Mouse (Mus musculus) cerebellum, adult 2 months (tissue): ENCODE data around the gene Nsmce1. TPM values are rescaled to one million over a fixed set of nuclear protein-coding genes. Genes with fewer than 3 reads are reported as not detected.

Source experiments
- DNase-seq, 2 experiments: peaks; one replicate each; pipeline ENCODE4 v3.0.0; 2021
- H3K27ac ChIP-seq: fragments of 200-500 bp; 2 replicates; pipeline ENCODE4 v1.5.1; 2012; ENCODE audit warnings: low read length, control low read depth, inconsistent platforms; ENCODE audit not compliant: insufficient read depth
- H3K27me3 ChIP-seq: fragments of 200-500 bp; 2 replicates; pipeline ENCODE4 v1.6.1; 2012; ENCODE audit warnings: inconsistent platforms, mild to moderate bottlenecking, low read length, moderate library complexity; ENCODE audit not compliant: control insufficient read depth, insufficient read depth
- H3K4me1 ChIP-seq: fragments of 200-500 bp; 2 replicates; pipeline ENCODE4 v1.6.1; 2011; ENCODE audit warnings: low read length; ENCODE audit not compliant: control insufficient read depth, insufficient read depth
- H3K4me3 ChIP-seq: fragments of 200-500 bp; replicated peaks from 2 replicates; pipeline ENCODE3; 2011; ENCODE audit warnings: mild to moderate bottlenecking, low read depth, low read length, control low read depth; ENCODE audit not compliant: insufficient read depth
- CTCF ChIP-seq: fragments of 200-500 bp; IDR thresholded peaks from 2 replicates; pipeline ENCODE4 v1.5.1; 2011; ENCODE audit warnings: low read depth, mild to moderate bottlenecking, control low read depth, low read length, moderate library complexity, borderline replicate concordance; ENCODE audit not compliant: insufficient read depth
- POLR2A ChIP-seq: fragments of 200-500 bp; IDR thresholded peaks from 2 replicates; pipeline ENCODE4 v1.6.1; 2011; ENCODE audit warnings: low read length, control low read depth, borderline replicate concordance; ENCODE audit not compliant: insufficient read depth
- WGBS: fragments of 180-500 bp; shearing (Covaris S2); methylation state at CpG from one replicate; pipeline ENCODE4 v1.1.7; 2018; 5-methylcytosine and 5-hydroxymethylcytosine counted together
- polyA plus RNA-seq: library from polyadenylated mRNA; depleted of rRNA; stranded (reverse); fragments of >200 nt; gene quantifications from 2 replicates; pipeline ENCODE4 v1.2.3, GENCODE M21; 2012

The Nsmce1 gene
- polyA plus RNA-seq, 1 experiment = 25.1 TPM

GRCm38 (mm10) chr7:125503374-125504092 lies 12.1 kb upstream of the Nsmce1 start:
- Histone ChIP-seq H3K4me3 (no peak overlapping the region), H3K27ac (no peak overlapping the region), H3K27me3 (no peaks in the 10 kb centered on the region), H3K4me1 (no peaks in the 10 kb centered on the region)
- no peak for DNase-seq
- 73% methylated on average over 5 of the region's 5 CpGs for WGBS
- TF ChIP-seq POLR2A (no peak), CTCF (no peak)

DNA sequence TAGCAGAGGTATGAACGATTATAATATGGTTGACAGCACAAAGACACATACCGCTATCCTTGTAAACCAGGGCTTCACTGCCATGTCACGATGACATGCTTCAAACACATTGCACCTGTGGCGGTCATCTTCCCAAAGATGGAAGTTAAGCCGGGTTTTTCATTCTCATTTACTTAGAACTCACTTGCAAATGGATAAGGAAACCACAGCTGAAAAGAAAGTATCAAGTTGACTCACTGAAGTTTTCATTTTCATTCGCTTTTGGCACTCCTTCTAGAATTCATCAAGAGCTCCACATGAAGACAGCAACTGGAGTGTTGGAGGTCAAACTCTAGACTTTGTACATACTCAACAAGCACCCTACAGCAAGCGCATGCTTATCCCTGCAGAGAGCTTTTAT lies 9.5 kb upstream of the Nsmce1 start:
- no peak for TF ChIP-seq POLR2A
- TF ChIP-seq CTCF = no peak
- no peak for DNase-seq
- H3K27me3 ChIP-seq = no peaks in the 10 kb centered on the region
- WGBS = 92% methylated on average over 7 of the region's 7 CpGs
- no peak overlapping the region for H3K27ac ChIP-seq
- H3K4me3 ChIP-seq = no peak overlapping the region
- no peaks in the 10 kb centered on the region for H3K4me1 ChIP-seq

- no peaks in the 10 kb centered on the region for H3K4me1 ChIP-seq
- DNase-seq = no peak
- H3K4me3 ChIP-seq = no peak overlapping the region
- TF ChIP-seq POLR2A (no peak), CTCF (no peak)
- WGBS = 68% methylated on average over 13 of the region's 13 CpGs
- H3K27me3 ChIP-seq = no peaks in the 10 kb centered on the region
- no peak overlapping the region for H3K27ac ChIP-seq
Observed at GRCm38 (mm10) chr7:125499927-125500868, 8.8 kb upstream of the Nsmce1 start.

DNA sequence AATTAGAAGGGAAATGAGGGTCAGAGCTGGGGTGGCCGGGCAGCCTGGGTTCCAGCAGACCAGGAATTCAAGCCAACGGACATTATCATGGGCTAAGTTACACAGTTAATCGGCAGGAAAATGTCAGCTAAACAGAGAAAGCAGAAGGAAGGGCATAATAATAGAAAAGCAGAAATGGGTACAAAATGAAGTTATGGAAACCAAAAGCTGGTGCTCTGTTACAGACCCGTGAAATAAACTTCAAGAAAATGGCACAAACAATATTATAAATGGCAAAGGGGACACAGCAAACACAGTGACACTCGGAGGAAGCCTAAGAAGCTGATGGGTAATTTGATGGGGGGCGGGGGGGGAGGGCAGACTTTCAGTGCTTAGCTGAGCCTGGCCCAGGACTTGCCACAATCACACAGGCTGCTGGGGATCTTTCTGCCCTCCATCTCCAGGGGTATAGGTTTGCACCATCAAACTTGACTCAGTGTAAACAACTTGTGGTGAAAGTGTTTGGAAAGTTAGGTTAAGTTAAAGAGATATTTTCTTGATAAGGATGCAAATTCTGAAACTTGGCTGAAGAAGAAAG lies 4.6 kb upstream of the Nsmce1 start:
- Histone ChIP-seq H3K4me3 (no peak overlapping the region), H3K4me1 (no peaks in the 10 kb centered on the region; the same call in 1 of the 2 replicates), H3K27me3 (no peaks in the 10 kb centered on the region), H3K27ac (no peak overlapping the region)
- 55% methylated on average over 6 of the region's 6 CpGs for WGBS
- TF ChIP-seq CTCF (no peak), POLR2A (no peak)
- DNase-seq = no peak

DNA sequence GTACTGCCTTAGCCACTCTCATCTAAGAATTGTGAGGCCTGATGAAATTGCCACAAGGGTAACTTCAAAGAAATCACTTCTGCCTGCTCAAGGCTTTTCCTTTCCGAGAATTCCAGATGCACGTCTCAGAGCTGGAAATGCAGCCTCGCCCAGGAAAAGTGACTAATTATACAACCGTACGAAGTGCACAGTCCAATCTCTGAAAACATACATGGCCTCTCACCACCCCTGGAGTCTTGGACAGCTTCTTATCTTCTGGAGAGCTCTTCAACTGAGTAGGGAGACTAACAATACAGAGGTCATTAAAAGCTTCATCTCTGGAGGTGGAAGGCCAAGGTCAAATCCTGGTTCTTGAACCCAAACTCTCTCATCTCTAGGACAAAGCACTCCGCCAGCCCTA lies 1.2 kb upstream of the Nsmce1 start:
- no peak for TF ChIP-seq CTCF
- TF ChIP-seq POLR2A = no peak
- DNase-seq = no peak
- H3K4me3 ChIP-seq = no peak overlapping the region
- no peak overlapping the region for H3K27ac ChIP-seq
- 95% methylated on average over 6 of the region's 6 CpGs for WGBS
- H3K27me3 ChIP-seq = no peaks in the 10 kb centered on the region
- H3K4me1 ChIP-seq = no peaks in the 10 kb centered on the region; the same call in 1 of the 2 replicates

- Histone ChIP-seq H3K27ac (peak overlapping the region; percentile 92), H3K4me3 (peak overlapping the region; percentile 77), H3K27me3 (no peaks in the 10 kb centered on the region), H3K4me1 (no peaks in the 10 kb centered on the region; the same call in 1 of the 2 replicates)
- 11% methylated on average over 12 of the region's 12 CpGs for WGBS
- TF ChIP-seq POLR2A (no peak), CTCF (no peak)
- DNase-seq = no peak
Observed at GRCm38 (mm10) chr7:125491760-125492159, 364 bp upstream of the Nsmce1 start.

GRCm38 (mm10) chr7:125489636-125490035 lies 1.8 kb downstream of the Nsmce1 start:
- DNase-seq = no peak
- TF ChIP-seq POLR2A (no peak), CTCF (no peak)
- Histone ChIP-seq H3K4me1 (no peaks in the 10 kb centered on the region; the same call in 1 of the 2 replicates), H3K4me3 (no peak overlapping the region), H3K27me3 (no peaks in the 10 kb centered on the region), H3K27ac (no peak overlapping the region)
- 81% methylated on average over 2 of the region's 2 CpGs for WGBS

DNA sequence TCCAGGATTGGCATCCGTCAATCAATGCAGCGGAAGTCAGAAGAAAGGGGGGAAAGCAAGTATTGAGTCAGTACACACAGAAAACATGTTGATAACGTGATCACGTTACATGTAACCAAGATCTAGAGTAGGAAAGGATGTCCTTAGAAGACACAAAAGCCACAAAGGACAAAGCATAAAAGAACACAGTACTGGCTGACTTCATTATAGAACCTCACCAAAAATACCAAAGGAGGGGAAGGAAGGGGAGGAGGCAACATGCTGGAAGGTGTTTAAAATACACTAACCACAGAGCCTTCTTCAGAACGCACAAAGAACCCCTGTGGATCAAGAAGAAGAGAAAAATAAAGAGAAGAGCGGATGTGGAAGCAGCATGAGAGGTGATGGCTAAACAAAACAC lies 2.7 kb downstream of the Nsmce1 start:
- H3K4me1 ChIP-seq = no peaks in the 10 kb centered on the region; the same call in 1 of the 2 replicates
- TF ChIP-seq CTCF (no peak), POLR2A (no peak)
- H3K27me3 ChIP-seq = no peaks in the 10 kb centered on the region
- H3K4me3 ChIP-seq = no peak overlapping the region
- WGBS = 73% methylated on average over 6 of the region's 6 CpGs
- no peak for DNase-seq
- no peak overlapping the region for H3K27ac ChIP-seq
